Mouse (Mus musculus) myocyte (in vitro differentiated cells): ENCODE measurements at regions not wholly inside any gene's neighbourhood (a gene's known extent, or its start where the extent isn't known, plus 50 kb on each side); places are given as distances from the start of the nearest gene placed in this dataset.

Source experiments
- H3K27me3 ChIP-seq: one replicate; pipeline ENCODE4 v1.6.1; 2011; ENCODE audit not compliant: control insufficient read depth, insufficient read depth, insufficient read length
- H3K36me3 ChIP-seq: one replicate; pipeline ENCODE4 v1.6.1; 2011; ENCODE audit not compliant: control insufficient read depth, insufficient read depth
- H3K4me2 ChIP-seq: one replicate; pipeline ENCODE4 v1.6.1; 2011; ENCODE audit warnings: low read depth, control low read depth
- H3K4me3 ChIP-seq: one replicate; pipeline ENCODE4 v1.5.1; 2011; ENCODE audit warnings: mild to moderate bottlenecking, control low read depth, moderate library complexity
- H3K79me2 ChIP-seq: one replicate; pipeline ENCODE4 v1.6.1; 2011; ENCODE audit not compliant: control insufficient read depth, insufficient read depth
- H3ac ChIP-seq: one replicate; pipeline ENCODE4 v1.6.1; 2011; ENCODE audit not compliant: control insufficient read depth, insufficient read length
- CEBPB ChIP-seq: IDR thresholded peaks from 2 replicates; pipeline ENCODE4 v1.6.1; 2011; ENCODE audit warnings: mild to moderate bottlenecking, moderate library complexity; ENCODE audit not compliant: poor library complexity, insufficient read depth, severe bottlenecking
- E2F4 ChIP-seq: IDR thresholded peaks from one replicate; pipeline ENCODE4 v1.6.1; 2011; ENCODE audit warnings: mild to moderate bottlenecking, control low read depth, moderate library complexity; ENCODE audit not compliant: insufficient read depth
- MAX ChIP-seq: IDR thresholded peaks from one replicate; pipeline ENCODE4 v1.6.1; 2011; ENCODE audit warnings: low read depth, mild to moderate bottlenecking, control low read depth
- MYOD1 ChIP-seq, 3 experiments: IDR thresholded peaks; one replicate each; pipeline ENCODE4 v1.6.1; 2011; ENCODE audit warnings: control low read depth in 2 of 3, low read depth in 2 of 3, mild to moderate bottlenecking in 2 of 3, moderate library complexity in 1 of 3; ENCODE audit not compliant: insufficient read length in 2 of 3, control insufficient read depth in 1 of 3
- MYOG ChIP-seq, 3 experiments: IDR thresholded peaks; one replicate each; pipeline ENCODE4 v1.6.1; 2011; ENCODE audit warnings: control low read depth in 2 of 3, low read depth in 2 of 3, mild to moderate bottlenecking in 2 of 3; ENCODE audit not compliant: insufficient read length in 2 of 3, control insufficient read depth in 1 of 3, insufficient read depth in 1 of 3
- POLR2A ChIP-seq: IDR thresholded peaks from one replicate; pipeline ENCODE4 v1.6.1; 2011; ENCODE audit warnings: low read depth, mild to moderate bottlenecking, control low read depth, moderate library complexity; ENCODE audit not compliant: insufficient read length
- POLR2AphosphoS2 ChIP-seq: IDR thresholded peaks from one replicate; pipeline ENCODE4 v1.6.1; 2011; ENCODE audit warnings: low read depth, control low read depth; ENCODE audit not compliant: insufficient read length
- REST ChIP-seq: IDR thresholded peaks from one replicate; pipeline ENCODE4 v1.6.1; 2011; ENCODE audit warnings: mild to moderate bottlenecking, control low read depth, moderate library complexity; ENCODE audit not compliant: insufficient read depth, insufficient read length
- SRF ChIP-seq: IDR thresholded peaks from one replicate; pipeline ENCODE4 v1.6.1; 2011; ENCODE audit warnings: low read depth; ENCODE audit not compliant: control insufficient read depth, insufficient read length
- TCF12 ChIP-seq: IDR thresholded peaks from one replicate; pipeline ENCODE4 v1.6.1; 2011; ENCODE audit warnings: mild to moderate bottlenecking, control low read depth; ENCODE audit not compliant: poor library complexity, insufficient read depth, severe bottlenecking
- TCF3 ChIP-seq: IDR thresholded peaks from one replicate; pipeline ENCODE4 v1.6.1; 2011; ENCODE audit warnings: low read depth, control low read depth; ENCODE audit not compliant: insufficient read length
- USF1 ChIP-seq: IDR thresholded peaks from one replicate; pipeline ENCODE4 v1.6.1; 2011; ENCODE audit warnings: low read depth, mild to moderate bottlenecking, control low read depth, moderate library complexity

DNA sequence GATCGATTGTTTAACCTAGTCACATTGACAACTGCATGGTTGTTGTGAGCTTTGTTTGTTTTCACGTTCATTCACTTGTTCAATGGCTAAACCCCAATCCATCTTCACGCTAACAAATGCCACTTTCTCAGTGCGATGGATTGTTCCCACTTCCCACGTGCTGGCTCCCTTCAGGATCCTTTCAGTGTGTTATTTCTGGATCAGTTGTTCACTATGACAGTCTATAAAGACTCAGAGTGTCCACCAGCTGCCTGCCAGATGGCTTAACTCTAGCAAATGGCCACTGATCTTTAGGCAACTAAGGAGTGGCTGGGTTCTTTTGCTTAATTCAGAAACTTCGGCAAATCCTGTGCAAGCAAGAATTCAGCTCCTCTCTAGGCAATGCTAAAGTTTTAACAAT lies 451.7 kb upstream of the Rag2 start:
- no peak overlapping the region for H3K4me2 ChIP-seq
- TF ChIP-seq TCF12 (no peak), CEBPB (no peak), POLR2A (no peak), POLR2AphosphoS2 (no peak), SRF (no peak), MYOD1 (IDR thresholded peaks at IDR 0.05; ENCODE audit: control insufficient read depth in 1 of 3, insufficient read length in 2 of 3, low read depth in 2 of 3) (peak in 1 of 3 experiments; percentile 8)
- H3K79me2 ChIP-seq = no peaks in the 10 kb centered on the region
- no peak overlapping the region for H3K4me3 ChIP-seq
- H3K36me3 ChIP-seq = no peaks in the 10 kb centered on the region
- H3ac ChIP-seq = no peak overlapping the region
- no peaks in the 10 kb centered on the region for H3K27me3 ChIP-seq

- H3K4me3 ChIP-seq = no peak overlapping the region
- no peaks in the 10 kb centered on the region for H3K36me3 ChIP-seq
- no peaks in the 10 kb centered on the region for H3K79me2 ChIP-seq
- no peaks in the 10 kb centered on the region for H3K27me3 ChIP-seq
- no peak overlapping the region for H3K4me2 ChIP-seq
- no peak overlapping the region for H3ac ChIP-seq
- TF ChIP-seq E2F4 (no peak), MAX (no peak), SRF (no peak), REST (no peak), TCF12 (no peak), TCF3 (no peak)
Measured at GRCm38 (mm10) chr2:101175124-101175523, 449.4 kb upstream of the Rag2 start.

- Histone ChIP-seq H3ac (no peak overlapping the region), H3K4me2 (no peak overlapping the region), H3K27me3 (no peaks in the 10 kb centered on the region), H3K79me2 (no peaks in the 10 kb centered on the region), H3K4me3 (no peak overlapping the region), H3K36me3 (no peaks in the 10 kb centered on the region)
- no peak for TF ChIP-seq MAX
- no peak for TF ChIP-seq POLR2AphosphoS2
- TF ChIP-seq E2F4 = no peak
- TF ChIP-seq POLR2A = no peak
- no peak for TF ChIP-seq CEBPB
- no peak for TF ChIP-seq REST
- no peak for TF ChIP-seq SRF
Measured at GRCm38 (mm10) chr2:101206637-101207036, 417.9 kb upstream of the Rag2 start.

DNA sequence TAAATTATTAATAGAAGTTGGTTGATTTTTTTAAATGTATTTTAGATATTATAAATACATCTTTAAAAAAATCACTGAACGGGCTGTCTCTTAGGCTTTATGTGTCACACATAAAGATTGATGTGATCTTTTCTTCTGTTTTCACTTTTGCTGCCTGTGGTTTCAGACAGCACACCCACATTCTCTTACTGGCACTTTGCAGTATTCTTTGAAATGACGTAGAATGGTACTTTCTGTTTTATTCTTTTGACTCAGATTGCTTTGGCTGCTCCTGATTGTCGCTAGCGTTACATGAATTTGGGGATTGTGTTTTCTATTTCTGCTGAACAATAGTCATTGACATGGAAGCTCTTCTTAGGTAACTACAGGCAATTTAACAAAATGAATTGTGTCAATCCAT lies 415.4 kb upstream of the Rag2 start:
- Histone ChIP-seq H3K27me3 (no peaks in the 10 kb centered on the region), H3K4me2 (no peak overlapping the region), H3ac (no peak overlapping the region), H3K4me3 (no peak overlapping the region), H3K36me3 (no peaks in the 10 kb centered on the region), H3K79me2 (no peaks in the 10 kb centered on the region)
- TF ChIP-seq TCF3 (no peak), USF1 (no peak), MYOG (IDR thresholded peaks at IDR 0.05; ENCODE audit: control insufficient read depth in 1 of 3, insufficient read depth in 1 of 3, insufficient read length in 2 of 3, low read depth in 2 of 3) (no peak), POLR2AphosphoS2 (no peak), POLR2A (no peak), SRF (no peak), MAX (no peak), REST (no peak), E2F4 (no peak), TCF12 (no peak), CEBPB (no peak), MYOD1 (IDR thresholded peaks at IDR 0.05; ENCODE audit: control insufficient read depth in 1 of 3, insufficient read length in 2 of 3, low read depth in 2 of 3) (no peak)

DNA sequence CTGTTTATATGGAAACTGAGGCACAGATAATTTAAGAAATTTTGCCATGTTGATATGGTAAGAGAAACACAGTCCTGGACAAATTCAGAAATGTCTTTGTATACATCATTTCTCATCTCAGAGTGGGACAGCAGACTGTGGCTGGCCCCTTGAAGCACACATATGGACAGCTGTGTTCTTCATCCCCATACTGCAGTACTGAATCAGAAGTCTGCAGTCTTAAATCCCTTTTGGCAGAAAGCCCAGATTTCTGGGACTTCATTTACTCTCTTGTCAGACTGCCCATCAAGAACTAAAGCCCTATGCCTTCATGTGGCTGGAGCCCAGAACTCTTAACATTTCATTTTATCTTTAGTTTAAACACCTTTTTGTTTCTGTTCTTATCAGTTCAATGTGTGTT lies 403.8 kb upstream of the Rag2 start:
- TF ChIP-seq MYOG (IDR thresholded peaks at IDR 0.05; ENCODE audit: control insufficient read depth in 1 of 3, insufficient read depth in 1 of 3, insufficient read length in 2 of 3, low read depth in 2 of 3) = no peak
- no peak for TF ChIP-seq REST
- TF ChIP-seq SRF = no peak
- no peak for TF ChIP-seq CEBPB
- no peak for TF ChIP-seq TCF12
- no peak for TF ChIP-seq MAX
- no peak for TF ChIP-seq MYOD1 (IDR thresholded peaks at IDR 0.05; ENCODE audit: control insufficient read depth in 1 of 3, insufficient read length in 2 of 3, low read depth in 2 of 3)
- TF ChIP-seq E2F4 = no peak
- no peak for TF ChIP-seq TCF3
- TF ChIP-seq USF1 = no peak
- no peaks in the 10 kb centered on the region for H3K36me3 ChIP-seq

More for the DNA sequence above, 403.8 kb upstream of the Rag2 start:
- Histone ChIP-seq H3K27me3 (no peaks in the 10 kb centered on the region), H3K79me2 (no peaks in the 10 kb centered on the region), H3K4me2 (no peak overlapping the region), H3K4me3 (no peak overlapping the region), H3ac (no peak overlapping the region)
